Mouse (Mus musculus): ENCODE data around the gene 1700003F12Rik. TPM values are rescaled to one million over a fixed set of nuclear protein-coding genes. Genes with fewer than 3 reads are reported as not detected.

Gene 1700003F12Rik
- polyA plus RNA-seq, 1 experiment from 2014 or later = 1.0 TPM

Other genes starting within 250 kb of the 1700003F12Rik start
- not detected in 2 replicates for gene Bpifb9b, start 239.9 kb upstream of the 1700003F12Rik start, polyA plus RNA-seq (2015; fragmentation: Nextera tagmentation; extraction: Ambion mirVana)
- gene Cdk5rap1, start 174.1 kb upstream of the 1700003F12Rik start, polyA plus RNA-seq (2015; fragmentation: Nextera tagmentation; extraction: Ambion mirVana) = 12.6 and 12.8 TPM in 2 replicates
- gene Snta1, start 139.0 kb upstream of the 1700003F12Rik start, polyA plus RNA-seq (2015; fragmentation: Nextera tagmentation; extraction: Ambion mirVana) = 2.9 and 3.4 TPM in 2 replicates
- gene Cbfa2t2, start 110.6 kb upstream of the 1700003F12Rik start, polyA plus RNA-seq (2015; fragmentation: Nextera tagmentation; extraction: Ambion mirVana) = 6.7 and 8.3 TPM in 2 replicates
- gene Actl10, start 4.7 kb downstream of the 1700003F12Rik start, polyA plus RNA-seq (2015; fragmentation: Nextera tagmentation; extraction: Ambion mirVana) = 0.07 TPM in 1 of 2 replicates, not detected in the other
- gene Necab3, start 11.8 kb downstream of the 1700003F12Rik start, polyA plus RNA-seq (2015; fragmentation: Nextera tagmentation; extraction: Ambion mirVana) = 0.40 and 0.71 TPM in 2 replicates
- gene E2f1, start 22.8 kb downstream of the 1700003F12Rik start, polyA plus RNA-seq (2015; fragmentation: Nextera tagmentation; extraction: Ambion mirVana) = 19.2 and 23.9 TPM in 2 replicates
- 34.6 and 43.9 TPM in 2 replicates for gene Pxmp4, start 56.6 kb downstream of the 1700003F12Rik start, polyA plus RNA-seq (2015; fragmentation: Nextera tagmentation; extraction: Ambion mirVana)
- gene Zfp341, start 66.2 kb downstream of the 1700003F12Rik start, polyA plus RNA-seq (2015; fragmentation: Nextera tagmentation; extraction: Ambion mirVana) = 2.6 TPM in 2 replicates
- gene 4930519P11Rik, start 66.4 kb downstream of the 1700003F12Rik start, polyA plus RNA-seq (2015; fragmentation: Nextera tagmentation; extraction: Ambion mirVana) = not detected in 2 replicates
- 11.7 and 13.9 TPM in 2 replicates for gene Chmp4b, start 104.6 kb downstream of the 1700003F12Rik start, polyA plus RNA-seq (2015; fragmentation: Nextera tagmentation; extraction: Ambion mirVana)
- gene Gm14214, start 222.9 kb downstream of the 1700003F12Rik start, polyA plus RNA-seq (2015; fragmentation: Nextera tagmentation; extraction: Ambion mirVana) = not detected in 2 replicates
- gene Raly, start 244.0 kb downstream of the 1700003F12Rik start, polyA plus RNA-seq (2015; fragmentation: Nextera tagmentation; extraction: Ambion mirVana) = 23.6 and 24.9 TPM in 2 replicates
- gene a, start 244.3 kb downstream of the 1700003F12Rik start, polyA plus RNA-seq (2015; fragmentation: Nextera tagmentation; extraction: Ambion mirVana) = 0.32 TPM in 1 of 2 replicates, not detected in the other

All from liver, embryonic 15.5 days (tissue).